Mouse (Mus musculus): Measurements from ENCODE around the gene Parvb.

GRCm38 (mm10) chr15:84329940-84330339, 98.1 kb downstream of the Parvb start:
- TF ChIP-seq EP300 (IDR thresholded peaks at IDR 0.05; ENCODE audit: low read depth): no peak
- TF ChIP-seq CTCF (IDR thresholded peaks at IDR 0.05; ENCODE audit: low read depth): no peak

Measured in heart, postnatal 0 days (tissue).